Mouse (Mus musculus) sigmoid colon, adult 10 weeks (tissue): ENCODE measurements around the gene Sh3bp4. TPM values are rescaled to one million over a fixed set of nuclear protein-coding genes. Genes with fewer than 3 reads are reported as not detected.

Experiments
- polyA plus RNA-seq: library from polyadenylated mRNA; stranded (reverse); fragments of 350-450 nt; fragmentation: Illumina TruSeq; extraction: RNeasy Lipid Tissue Mini Kit (QIAGEN cat#74804); gene quantifications from one replicate; pipeline ENCODE4 v1.2.3, GENCODE M21; 2014; ENCODE audit warnings: low read depth, low replicate concordance

Sh3bp4 gene
- polyA plus RNA-seq, result 2.4 TPM

GRCm38 (mm10) chr1:89070103-89070700 lies at the start of gene Sh3bp4:
TSS of gene Sh3bp4 (plus strand) at chr1:89070415.

